Mouse (Mus musculus) stomach, embryonic 15.5 days (tissue): ENCODE data around the gene Lpcat3. TPM values are rescaled to one million over a fixed set of nuclear protein-coding genes. Genes with fewer than 3 reads are reported as not detected.

Experiments used
- ATAC-seq: fragments of 200-750 bp; cut with Nextera tagmentation; 2 replicates; pipeline ENCODE4 v1.8.0; 2017; ENCODE audit warnings: low read depth, moderate number of reproducible peaks, moderate TSS enrichment; ENCODE audit not compliant: insufficient read depth, low FRiP score
- H3K27ac ChIP-seq: fragments of 300-500 bp; sonication (generic); 2 replicates; pipeline ENCODE4 v1.5.1; 2015; ENCODE audit warnings: mild to moderate bottlenecking, inconsistent platforms
- H3K27me3 ChIP-seq: fragments of 300-500 bp; sonication (generic); replicated peaks from 2 replicates; pipeline ENCODE4 v1.6.1; 2015; ENCODE audit warnings: inconsistent platforms
- H3K36me3 ChIP-seq: fragments of 300-500 bp; sonication (generic); 2 replicates; pipeline ENCODE4 v1.6.1; 2015; ENCODE audit warnings: inconsistent platforms
- H3K4me1 ChIP-seq: fragments of 300-500 bp; sonication (generic); 2 replicates; pipeline ENCODE4 v1.6.1; 2015; ENCODE audit warnings: inconsistent platforms
- H3K4me2 ChIP-seq: fragments of 300-500 bp; sonication (generic); 2 replicates; pipeline ENCODE4 v1.6.1; 2015; ENCODE audit warnings: mild to moderate bottlenecking, inconsistent platforms
- H3K4me3 ChIP-seq: fragments of 300-500 bp; sonication (generic); replicated peaks from 2 replicates; pipeline ENCODE4 v1.5.1; 2015; ENCODE audit warnings: inconsistent platforms
- H3K9ac ChIP-seq: fragments of 300-500 bp; sonication (generic); 2 replicates; pipeline ENCODE4 v1.6.1; 2015; ENCODE audit warnings: inconsistent platforms
- H3K9me3 ChIP-seq: fragments of 300-500 bp; sonication (generic); 2 replicates; pipeline ENCODE4 v1.6.1; 2016; ENCODE audit warnings: inconsistent platforms
- WGBS: fragments of 180-500 bp; shearing (Covaris S2); methylation state at CpG from one replicate; pipeline ENCODE4 v1.1.7; 2015; 5-methylcytosine and 5-hydroxymethylcytosine counted together
- polyA plus RNA-seq: library from polyadenylated mRNA; unstranded; fragments of >200 nt; fragmentation: Nextera tagmentation; extraction: Ambion mirVana; gene quantifications from 2 replicates; pipeline ENCODE4 v1.2.1, GENCODE M21; 2015

Gene Lpcat3
- polyA plus RNA-seq, 1 experiment from 2014 or later, result 79.3 TPM

DNA sequence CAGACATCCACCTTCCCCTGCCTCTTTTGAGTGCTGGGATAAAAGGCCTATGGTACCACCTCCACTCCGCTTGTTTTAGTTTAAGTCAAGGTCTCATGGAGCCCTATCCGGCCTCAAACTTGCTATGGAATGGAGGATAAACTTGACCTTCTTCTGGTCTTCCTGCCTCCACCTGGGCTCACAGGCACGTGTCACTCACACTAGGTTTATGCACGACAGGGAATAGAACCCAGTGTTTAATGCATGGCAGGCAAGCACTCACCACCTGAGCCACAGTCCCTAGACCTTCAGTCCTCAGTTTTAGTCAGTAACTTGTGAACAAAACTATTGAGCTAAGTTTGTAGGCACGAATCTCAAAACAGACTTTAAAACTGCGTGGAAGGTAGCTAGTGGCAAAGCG is 68.2 kb downstream of the Lpcat3 start:
- H3K9me3 ChIP-seq, result no peaks in the 10 kb centered on the region

GRCm38 (mm10) chr6:124732476-124733370 is 69.9 kb downstream of the Lpcat3 start:
- H3K4me1 ChIP-seq, result peaks cover 4% of the 10 kb centered on the region; the same call in 1 of the 2 replicates
- no peak overlapping the region for H3K9ac ChIP-seq
- peak overlapping the region; percentile 16 for H3K4me3 ChIP-seq
- 52% methylated on average over 19 of the region's 19 CpGs for WGBS
- no peak overlapping the region for H3K4me2 ChIP-seq
- no peaks in the 10 kb centered on the region for H3K9me3 ChIP-seq
- peak; percentile 45; the same call in 1 of the 2 replicates for ATAC-seq
- no peaks in the 10 kb centered on the region for H3K36me3 ChIP-seq
- no peaks in the 10 kb centered on the region for H3K27me3 ChIP-seq
- H3K27ac ChIP-seq, result no peak overlapping the region

More for the DNA sequence above, 68.2 kb downstream of the Lpcat3 start:
- H3K4me2 ChIP-seq, result no peak overlapping the region
- no peak overlapping the region for H3K9ac ChIP-seq
- peaks cover 5% of the 10 kb centered on the region; the same call in 1 of the 2 replicates for H3K4me1 ChIP-seq
- no peaks in the 10 kb centered on the region for H3K36me3 ChIP-seq
- 86% methylated on average over 7 of the region's 7 CpGs for WGBS
- no peak overlapping the region for H3K27ac ChIP-seq
- no peaks in the 10 kb centered on the region for H3K27me3 ChIP-seq
- ATAC-seq, result no peak
- H3K4me3 ChIP-seq, result no peak overlapping the region

DNA sequence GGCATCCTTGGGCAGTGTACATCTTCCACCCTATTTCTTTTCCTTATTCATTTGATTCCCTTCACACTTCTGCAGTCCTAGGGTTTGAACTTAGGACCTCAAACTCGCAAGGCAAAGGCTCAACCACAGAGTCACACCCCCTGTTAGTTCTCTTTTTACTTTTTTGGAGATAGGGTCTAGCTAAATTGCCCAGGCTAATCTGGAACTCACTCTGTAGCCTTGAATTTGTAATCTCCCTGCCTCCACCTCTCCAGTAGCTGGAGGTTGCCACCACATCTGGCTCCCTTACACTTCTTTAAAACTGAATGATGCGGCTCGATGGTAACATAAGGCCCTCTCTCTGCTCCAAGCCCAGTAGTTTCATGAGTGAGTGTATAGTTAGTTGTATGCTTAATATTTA is 71.6 kb downstream of the Lpcat3 start:
- no peak overlapping the region for H3K27ac ChIP-seq
- H3K4me3 ChIP-seq, result no peak overlapping the region
- no peak for ATAC-seq
- no peaks in the 10 kb centered on the region for H3K9me3 ChIP-seq
- no peak overlapping the region for H3K9ac ChIP-seq
- 80% methylated on average over 3 of the region's 3 CpGs for WGBS
- 0 out of 2 replicates have a peak, but pooled peaks cover 6% of the 10 kb centered on the region for H3K4me1 ChIP-seq
- no peaks in the 10 kb centered on the region for H3K36me3 ChIP-seq
- H3K4me2 ChIP-seq, result no peak overlapping the region
- H3K27me3 ChIP-seq, result no peaks in the 10 kb centered on the region

DNA sequence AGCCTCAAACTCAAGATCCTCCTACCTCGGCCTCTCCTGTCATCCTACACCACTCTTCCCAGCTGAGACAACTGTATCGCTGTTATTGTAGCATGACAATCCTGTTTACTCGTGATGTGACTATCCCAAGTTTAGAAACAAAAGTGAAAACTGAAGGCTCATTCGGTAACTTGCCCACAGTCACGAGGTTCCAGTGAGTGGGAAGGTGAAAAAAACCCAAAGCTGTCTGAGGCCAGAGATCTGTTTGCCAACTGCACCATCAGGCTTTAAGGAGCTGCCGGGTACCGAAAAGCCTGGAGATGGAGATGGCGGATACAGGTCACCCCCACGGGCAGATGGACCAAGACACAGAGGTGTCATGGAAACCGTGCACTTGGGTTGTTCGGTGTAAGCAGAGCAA is 74.2 kb downstream of the Lpcat3 start:
- H3K27ac ChIP-seq, result no peak overlapping the region
- no peak overlapping the region for H3K4me3 ChIP-seq
- H3K4me1 ChIP-seq, result peaks cover 18% of the 10 kb centered on the region
- H3K4me2 ChIP-seq, result no peak overlapping the region
- no peaks in the 10 kb centered on the region for H3K36me3 ChIP-seq
- ATAC-seq, result no peak
- WGBS, result 90% methylated on average over 11 of the region's 11 CpGs
- no peaks in the 10 kb centered on the region for H3K9me3 ChIP-seq
- H3K27me3 ChIP-seq, result no peaks in the 10 kb centered on the region
- no peak overlapping the region for H3K9ac ChIP-seq

DNA sequence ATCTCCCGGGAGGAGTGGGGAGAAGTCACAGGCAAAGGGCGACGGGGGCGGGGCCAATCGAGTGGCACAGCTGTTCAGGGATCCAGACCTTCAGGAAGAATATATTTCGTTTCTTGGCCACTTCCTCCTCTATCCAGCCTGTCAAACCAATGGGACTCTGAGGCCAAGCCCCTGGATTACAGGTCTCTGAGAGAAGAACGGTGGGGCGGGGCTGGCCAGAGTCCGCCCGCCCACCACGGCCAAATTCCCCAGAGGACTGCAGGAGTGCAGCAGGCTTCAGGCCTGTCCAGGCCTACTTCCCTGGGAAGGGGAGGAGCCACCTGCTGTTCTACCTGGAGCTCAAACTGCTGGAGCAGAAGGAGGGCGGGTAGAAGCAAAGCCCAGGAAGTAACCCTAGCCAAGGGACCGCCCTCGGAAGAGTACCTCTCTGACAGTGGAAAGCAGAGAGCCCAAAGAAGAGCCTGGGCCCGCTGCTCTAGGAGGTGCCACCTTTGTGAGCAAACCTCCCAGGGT is 75.7 kb downstream of the Lpcat3 start, which contains the start of gene Ptpn6:
Gene Ptpn6, minus strand, starts transcription at position 204 of the 513 bp plus-strand sequence.
- H3K4me3 ChIP-seq, result peak within 1 kb of the TSS; percentile 23
- H3K4me1 ChIP-seq, result peaks cover 17% of the 10 kb centered on the region
- H3K4me2 ChIP-seq, result peak within 1 kb of the TSS; percentile 41
- no peaks in the 10 kb centered on the region for H3K9me3 ChIP-seq
- ATAC-seq, result peak; percentile 82
- no peak within 1 kb of the TSS for H3K9ac ChIP-seq
- peaks cover 9% of the 10 kb centered on the region for H3K36me3 ChIP-seq
- no peaks in the 10 kb centered on the region for H3K27me3 ChIP-seq
- H3K27ac ChIP-seq, result peak within 1 kb of the TSS; percentile 99
- 23% methylated on average over 15 of the region's 15 CpGs for WGBS

GRCm38 (mm10) chr6:124739231-124739796 is 76.5 kb downstream of the Lpcat3 start:
- Histone ChIP-seq H3K4me2 (peak overlapping the region; percentile 41; the same call in 1 of the 2 replicates), H3K9ac (no peak overlapping the region), H3K4me1 (peaks cover 17% of the 10 kb centered on the region), H3K27me3 (no peaks in the 10 kb centered on the region), H3K9me3 (no peaks in the 10 kb centered on the region), H3K4me3 (no peak overlapping the region), H3K27ac (peak overlapping the region; percentile 99; the same call in 1 of the 2 replicates), H3K36me3 (peaks cover 15% of the 10 kb centered on the region)
- WGBS, result 78% methylated on average over 10 of the region's 10 CpGs
- no peak for ATAC-seq

GRCm38 (mm10) chr6:124740211-124740887 is 77.5 kb downstream of the Lpcat3 start:
- peaks cover 24% of the 10 kb centered on the region for H3K36me3 ChIP-seq
- H3K4me3 ChIP-seq, result peak overlapping the region; percentile 60
- H3K4me1 ChIP-seq, result peaks cover 23% of the 10 kb centered on the region
- peak overlapping the region; percentile 78 for H3K4me2 ChIP-seq
- H3K9me3 ChIP-seq, result no peaks in the 10 kb centered on the region
- H3K27ac ChIP-seq, result peak overlapping the region; percentile 99
- H3K9ac ChIP-seq, result peak overlapping the region; percentile 77
- WGBS, result under 1% methylated on average over 29 of the region's 29 CpGs
- ATAC-seq, result peak; percentile 6
- no peaks in the 10 kb centered on the region for H3K27me3 ChIP-seq

GRCm38 (mm10) chr6:124740888-124741761 is 78.3 kb downstream of the Lpcat3 start, which contains the start of gene Grcc10:
TSS of gene Grcc10 (minus strand) at chr6:124741374.
- WGBS, result under 1% methylated on average over 41 of the region's 41 CpGs
- peak; percentile 74 for ATAC-seq
- Histone ChIP-seq H3K27me3 (no peaks in the 10 kb centered on the region), H3K4me2 (peak within 1 kb of the TSS; percentile 78), H3K4me3 (peak within 1 kb of the TSS; percentile 60), H3K36me3 (peaks cover 24% of the 10 kb centered on the region), H3K9me3 (no peaks in the 10 kb centered on the region), H3K27ac (peak within 1 kb of the TSS; percentile 99), H3K4me1 (peaks cover 28% of the 10 kb centered on the region), H3K9ac (peak within 1 kb of the TSS; percentile 77)

DNA sequence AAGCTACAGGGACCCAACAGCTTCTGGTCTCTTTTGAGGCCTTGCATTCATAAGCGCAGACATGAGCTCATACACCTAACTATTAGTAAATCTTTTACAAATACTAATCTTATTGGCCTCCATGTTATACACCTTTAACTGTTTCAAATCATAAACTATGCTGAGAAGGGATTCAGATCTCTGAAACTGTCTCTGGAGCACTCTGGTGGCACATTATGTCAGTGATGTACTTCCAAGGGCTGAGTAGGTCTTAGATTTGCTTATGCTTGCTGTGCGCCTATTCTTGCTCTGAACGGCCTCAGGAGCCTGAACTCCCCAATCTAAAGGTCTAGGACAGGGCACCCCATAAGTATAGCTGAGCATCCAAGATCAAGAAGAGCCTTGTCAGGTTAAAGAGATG is 79.0 kb downstream of the Lpcat3 start:
- peak overlapping the region; percentile 60; the same call in 1 of the 2 replicates for H3K4me3 ChIP-seq
- peak overlapping the region; percentile 99 for H3K27ac ChIP-seq
- 78% methylated on average over 3 of the region's 3 CpGs for WGBS
- no peak overlapping the region; the same call in 1 of the 2 replicates for H3K9ac ChIP-seq
- ATAC-seq, result no peak
- H3K4me1 ChIP-seq, result peaks cover 35% of the 10 kb centered on the region
- H3K4me2 ChIP-seq, result peak overlapping the region; percentile 78
- no peaks in the 10 kb centered on the region for H3K9me3 ChIP-seq
- H3K27me3 ChIP-seq, result no peaks in the 10 kb centered on the region
- H3K36me3 ChIP-seq, result peaks cover 25% of the 10 kb centered on the region

- WGBS, result 89% methylated on average over 15 of the region's 15 CpGs
- ATAC-seq, result no peak
- no peak overlapping the region for H3K9ac ChIP-seq
Observed at GRCm38 (mm10) chr6:124742839-124743514, 80.2 kb downstream of the Lpcat3 start.

More at GRCm38 (mm10) chr6:124742839-124743514, 80.2 kb downstream of the Lpcat3 start:
- H3K36me3 ChIP-seq, result peaks cover 36% of the 10 kb centered on the region
- no peak overlapping the region for H3K4me3 ChIP-seq
- no peaks in the 10 kb centered on the region for H3K27me3 ChIP-seq
- no peak overlapping the region for H3K4me2 ChIP-seq
- H3K9me3 ChIP-seq, result no peaks in the 10 kb centered on the region
- H3K27ac ChIP-seq, result no peak overlapping the region
- H3K4me1 ChIP-seq, result peaks cover 39% of the 10 kb centered on the region
